Mouse (Mus musculus): Measurements from ENCODE around the gene Psmc5. TPM values are rescaled to one million over a fixed set of nuclear protein-coding genes. Genes with fewer than 3 reads are reported as not detected.
A peak's percentile ranks its signal among the peaks of the same experiment; 100 is the strongest.

The Psmc5 gene
- polyA plus RNA-seq, 1 experiment from 2014 or later: 389 TPM

DNA sequence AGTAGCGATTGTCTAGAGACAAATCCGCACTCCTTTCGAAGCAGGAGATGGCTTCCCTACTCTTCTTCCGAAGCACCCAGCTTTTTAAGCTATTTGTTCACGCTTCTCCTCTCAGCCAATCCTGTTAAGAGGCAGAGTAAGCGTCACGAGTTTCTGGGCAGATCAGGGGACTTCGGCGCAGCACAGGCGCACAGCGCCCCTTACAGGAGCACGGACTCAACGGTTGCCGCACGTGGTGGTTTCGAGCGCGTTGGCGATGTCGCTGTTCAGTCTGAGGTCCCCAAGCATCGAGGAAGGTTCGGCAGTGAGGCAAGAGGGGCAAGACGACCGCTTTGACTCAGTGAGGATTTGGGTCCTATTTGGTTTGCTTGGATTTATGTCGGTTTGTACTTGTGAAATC, 20.5 kb downstream of the Psmc5 start, which contains the start of gene Tcam1:
Gene Tcam1 (plus strand): TSS at position 219 of the 400 bp plus-strand sequence.
- Histone ChIP-seq H3K4me3 (ENCODE audit: low read depth, low read length) (no peak within 1 kb of the TSS), H3K9me3 (replicated peaks; ENCODE audit: control insufficient read depth, low read length) (no peaks in the 10 kb centered on the region), H3K9ac (replicated peaks; ENCODE audit: low read length) (no peak within 1 kb of the TSS), H3K36me3 (replicated peaks; ENCODE audit: control insufficient read depth, insufficient read depth, low read depth, low read length) (no peaks in the 10 kb centered on the region), H3K27ac (replicated peaks; ENCODE audit: low read depth, low read length) (no peak within 1 kb of the TSS), H3K4me1 (ENCODE audit: control insufficient read depth, insufficient read depth, low read length) (no peaks in the 10 kb centered on the region), H3K4me2 (ENCODE audit: low read depth, low read length) (peak within 1 kb of the TSS; percentile 13; the same call in 1 of the 2 replicates), H3K27me3 (ENCODE audit: control insufficient read depth, insufficient read depth, low read length) (no peaks in the 10 kb centered on the region)
- DNase-seq (ENCODE audit: low spot score) (peak; percentile 96), ATAC-seq (replicated peaks; ENCODE audit: insufficient number of reproducible peaks, low FRiP score, low TSS enrichment, low read depth) (no peak)
- 11% methylated on average over 25 of the region's 25 CpGs for WGBS

DNA sequence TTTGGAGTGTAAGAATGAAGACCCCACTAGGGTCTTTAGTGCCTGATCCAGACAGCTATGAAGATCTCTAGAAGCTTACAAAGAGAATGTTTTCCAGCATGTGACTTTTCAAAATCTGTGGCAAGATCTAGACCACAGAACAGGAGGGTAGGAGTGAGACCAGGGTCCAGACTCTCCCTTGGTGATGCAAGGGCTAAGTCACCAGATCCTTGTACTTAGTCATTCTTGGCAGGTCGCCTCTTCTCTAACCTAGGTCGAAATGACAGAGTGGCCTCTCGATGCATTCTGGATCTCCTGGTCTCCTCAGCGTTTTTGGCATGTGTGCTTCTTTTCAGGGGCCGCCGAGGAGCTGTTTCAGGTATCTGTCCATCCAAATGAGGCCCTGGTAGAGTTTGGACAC, 26.5 kb downstream of the Psmc5 start:
- no peaks in the 10 kb centered on the region for H3K4me1 ChIP-seq (ENCODE audit: control insufficient read depth, insufficient read depth, low read length)
- no peak overlapping the region for H3K4me3 ChIP-seq (ENCODE audit: low read depth, low read length)
- H3K36me3 ChIP-seq (replicated peaks; ENCODE audit: control insufficient read depth, insufficient read depth, low read depth, low read length): no peaks in the 10 kb centered on the region
- ATAC-seq (replicated peaks; ENCODE audit: insufficient number of reproducible peaks, low FRiP score, low TSS enrichment, low read depth) (no peak), DNase-seq (ENCODE audit: low spot score) (no peak)
- no peak overlapping the region for H3K27ac ChIP-seq (replicated peaks; ENCODE audit: low read depth, low read length)
- no peak overlapping the region for H3K4me2 ChIP-seq (ENCODE audit: low read depth, low read length)
- no peaks in the 10 kb centered on the region for H3K27me3 ChIP-seq (ENCODE audit: control insufficient read depth, insufficient read depth, low read length)
- H3K9me3 ChIP-seq (replicated peaks; ENCODE audit: control insufficient read depth, low read length): no peaks in the 10 kb centered on the region
- no peak overlapping the region for H3K9ac ChIP-seq (replicated peaks; ENCODE audit: low read length)
- 80% methylated on average over 6 of the region's 6 CpGs for WGBS

DNA sequence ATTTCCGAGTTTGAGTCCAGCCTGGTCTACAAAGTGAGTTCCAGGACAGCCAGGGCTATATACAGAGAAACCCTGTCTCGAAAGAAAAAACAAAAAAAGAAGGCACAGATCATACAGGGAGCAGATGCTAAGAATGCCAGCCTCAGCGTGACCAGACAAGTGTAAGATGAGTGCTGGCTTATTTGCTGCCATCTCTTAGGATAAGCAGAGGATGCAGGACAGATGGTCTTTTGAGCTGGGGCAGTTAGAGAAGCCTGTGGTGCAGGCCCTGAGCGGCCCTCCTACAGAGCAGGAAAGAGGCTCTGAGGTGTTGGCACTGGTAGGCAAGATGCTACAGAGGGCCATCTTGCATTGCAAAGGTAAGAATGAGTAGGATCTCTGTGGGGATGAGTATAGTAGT, 27.4 kb downstream of the Psmc5 start:
- DNase-seq (ENCODE audit: low spot score) (no peak), ATAC-seq (replicated peaks; ENCODE audit: insufficient number of reproducible peaks, low FRiP score, low TSS enrichment, low read depth) (no peak)
- no peaks in the 10 kb centered on the region for H3K27me3 ChIP-seq (ENCODE audit: control insufficient read depth, insufficient read depth, low read length)
- H3K4me3 ChIP-seq (ENCODE audit: low read depth, low read length): no peak overlapping the region
- no peaks in the 10 kb centered on the region for H3K4me1 ChIP-seq (ENCODE audit: control insufficient read depth, insufficient read depth, low read length)
- H3K27ac ChIP-seq (replicated peaks; ENCODE audit: low read depth, low read length): no peak overlapping the region
- H3K36me3 ChIP-seq (replicated peaks; ENCODE audit: control insufficient read depth, insufficient read depth, low read depth, low read length): no peaks in the 10 kb centered on the region
- H3K9ac ChIP-seq (replicated peaks; ENCODE audit: low read length): no peak overlapping the region
- no peak overlapping the region for H3K4me2 ChIP-seq (ENCODE audit: low read depth, low read length)
- no peaks in the 10 kb centered on the region for H3K9me3 ChIP-seq (replicated peaks; ENCODE audit: control insufficient read depth, low read length)
- WGBS: 66% methylated on average over 4 of the region's 4 CpGs

DNA sequence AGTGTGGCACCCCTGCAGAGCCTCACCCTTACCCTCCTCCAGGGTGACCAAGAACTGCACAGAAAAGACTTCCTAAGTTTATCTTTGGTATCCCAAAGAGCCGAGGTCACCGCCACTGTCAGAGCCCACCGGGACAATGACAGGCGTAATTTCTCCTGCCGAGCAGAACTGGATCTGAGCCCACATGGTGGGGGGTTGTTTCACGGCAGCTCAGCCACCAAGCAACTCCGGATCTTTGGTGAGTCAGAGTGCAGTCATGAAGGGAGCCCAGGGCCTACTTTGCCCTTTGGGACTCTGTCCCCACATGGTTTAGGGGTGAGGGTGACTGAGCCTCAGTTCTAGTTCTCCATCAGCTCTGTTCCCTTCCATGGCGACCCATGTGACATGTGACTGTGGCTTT, 28.2 kb downstream of the Psmc5 start:
- Histone ChIP-seq H3K4me3 (ENCODE audit: low read depth, low read length) (no peak overlapping the region), H3K9ac (replicated peaks; ENCODE audit: low read length) (no peak overlapping the region), H3K9me3 (replicated peaks; ENCODE audit: control insufficient read depth, low read length) (no peaks in the 10 kb centered on the region), H3K36me3 (replicated peaks; ENCODE audit: control insufficient read depth, insufficient read depth, low read depth, low read length) (no peaks in the 10 kb centered on the region), H3K27me3 (ENCODE audit: control insufficient read depth, insufficient read depth, low read length) (no peaks in the 10 kb centered on the region), H3K4me1 (ENCODE audit: control insufficient read depth, insufficient read depth, low read length) (no peaks in the 10 kb centered on the region), H3K4me2 (ENCODE audit: low read depth, low read length) (no peak overlapping the region), H3K27ac (replicated peaks; ENCODE audit: low read depth, low read length) (no peak overlapping the region)
- WGBS: 66% methylated on average over 8 of the region's 8 CpGs
- ATAC-seq (replicated peaks; ENCODE audit: insufficient number of reproducible peaks, low FRiP score, low TSS enrichment, low read depth) (no peak), DNase-seq (ENCODE audit: low spot score) (no peak)

DNA sequence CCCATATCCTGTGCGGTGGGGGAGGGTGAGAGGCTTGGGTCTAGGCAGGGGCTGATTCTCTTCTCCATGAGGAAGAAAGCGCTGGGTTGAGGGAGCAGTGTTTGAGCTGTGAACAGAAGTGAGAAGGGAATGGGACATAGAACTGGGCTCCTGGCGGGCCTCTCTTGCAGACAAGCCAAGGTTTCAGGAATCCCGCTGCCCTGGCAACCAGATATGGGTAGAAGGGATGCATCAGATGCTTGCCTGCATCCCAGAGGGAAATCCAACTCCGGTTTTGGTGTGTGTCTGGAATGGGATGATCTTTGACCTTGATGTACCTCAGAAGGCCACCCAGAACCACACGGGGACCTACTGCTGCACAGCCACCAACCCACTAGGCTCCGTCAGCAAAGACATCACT, 30.3 kb downstream of the Psmc5 start:
- WGBS: 83% methylated on average over 7 of the region's 7 CpGs
- H3K27me3 ChIP-seq (ENCODE audit: control insufficient read depth, insufficient read depth, low read length): no peaks in the 10 kb centered on the region
- H3K9me3 ChIP-seq (replicated peaks; ENCODE audit: control insufficient read depth, low read length): no peaks in the 10 kb centered on the region
- H3K9ac ChIP-seq (replicated peaks; ENCODE audit: low read length): no peak overlapping the region
- DNase-seq (ENCODE audit: low spot score): no peak
- H3K36me3 ChIP-seq (replicated peaks; ENCODE audit: control insufficient read depth, insufficient read depth, low read depth, low read length): no peaks in the 10 kb centered on the region
- H3K4me3 ChIP-seq (ENCODE audit: low read depth, low read length): no peak overlapping the region
- H3K4me1 ChIP-seq (ENCODE audit: control insufficient read depth, insufficient read depth, low read length): no peaks in the 10 kb centered on the region
- no peak overlapping the region for H3K27ac ChIP-seq (replicated peaks; ENCODE audit: low read depth, low read length)
- H3K4me2 ChIP-seq (ENCODE audit: low read depth, low read length): no peak overlapping the region
- ATAC-seq (replicated peaks; ENCODE audit: insufficient number of reproducible peaks, low FRiP score, low TSS enrichment, low read depth): no peak

DNA sequence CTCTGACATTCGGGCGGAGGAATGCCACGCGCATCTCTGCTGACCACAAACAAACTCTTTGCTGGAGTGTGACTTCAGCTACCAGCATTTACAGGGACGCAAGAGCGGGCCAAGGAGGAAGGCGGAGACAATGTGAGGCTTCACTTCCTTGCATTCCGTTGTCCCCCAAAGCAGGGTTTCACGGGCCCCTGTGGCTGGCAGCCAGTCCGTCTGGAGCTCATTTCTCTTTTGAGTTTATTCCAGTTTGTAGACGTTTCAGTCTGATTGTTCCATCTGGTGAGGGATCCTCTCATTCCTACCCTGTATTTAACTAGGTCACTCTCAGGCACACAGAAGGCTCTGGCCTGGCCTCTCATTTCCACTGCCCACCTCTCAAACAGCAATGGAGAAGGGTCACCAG, 31.0 kb downstream of the Psmc5 start:
- Histone ChIP-seq H3K27me3 (ENCODE audit: control insufficient read depth, insufficient read depth, low read length) (no peaks in the 10 kb centered on the region), H3K4me1 (ENCODE audit: control insufficient read depth, insufficient read depth, low read length) (no peaks in the 10 kb centered on the region), H3K9ac (replicated peaks; ENCODE audit: low read length) (no peak overlapping the region), H3K27ac (replicated peaks; ENCODE audit: low read depth, low read length) (no peak overlapping the region), H3K36me3 (replicated peaks; ENCODE audit: control insufficient read depth, insufficient read depth, low read depth, low read length) (no peaks in the 10 kb centered on the region), H3K4me3 (ENCODE audit: low read depth, low read length) (no peak overlapping the region), H3K4me2 (ENCODE audit: low read depth, low read length) (no peak overlapping the region), H3K9me3 (replicated peaks; ENCODE audit: control insufficient read depth, low read length) (no peaks in the 10 kb centered on the region)
- DNase-seq (ENCODE audit: low spot score) (no peak), ATAC-seq (replicated peaks; ENCODE audit: insufficient number of reproducible peaks, low FRiP score, low TSS enrichment, low read depth) (no peak)
- WGBS: 71% methylated on average over 11 of the region's 11 CpGs

DNA sequence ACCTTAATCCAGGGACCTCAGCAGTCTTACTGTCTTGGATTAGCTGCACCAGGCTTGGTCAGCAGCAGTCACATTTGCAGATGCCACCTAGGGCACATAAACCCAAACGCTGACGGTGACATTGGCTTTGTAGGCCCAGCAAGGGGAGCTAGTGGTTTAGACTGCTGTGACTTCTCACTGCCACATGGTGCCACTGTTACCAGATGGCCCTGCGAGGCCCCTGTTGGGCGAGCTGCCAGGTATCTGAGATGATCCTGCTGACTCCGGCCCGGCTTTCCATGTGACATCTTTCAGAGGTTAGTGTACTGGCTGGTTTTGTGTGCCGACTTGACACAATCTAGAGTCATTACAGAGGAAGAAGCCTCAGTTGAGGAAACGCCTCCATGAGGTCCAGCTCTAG, 33.4 kb downstream of the Psmc5 start:
- no peak overlapping the region for H3K4me2 ChIP-seq (ENCODE audit: low read depth, low read length)
- H3K27ac ChIP-seq (replicated peaks; ENCODE audit: low read depth, low read length): no peak overlapping the region
- H3K4me1 ChIP-seq (ENCODE audit: control insufficient read depth, insufficient read depth, low read length): no peaks in the 10 kb centered on the region
- no peak for DNase-seq (ENCODE audit: low spot score)
- no peak overlapping the region for H3K9ac ChIP-seq (replicated peaks; ENCODE audit: low read length)
- no peak overlapping the region for H3K4me3 ChIP-seq (ENCODE audit: low read depth, low read length)
- no peaks in the 10 kb centered on the region for H3K36me3 ChIP-seq (replicated peaks; ENCODE audit: control insufficient read depth, insufficient read depth, low read depth, low read length)
- WGBS: 78% methylated on average over 8 of the region's 8 CpGs
- no peaks in the 10 kb centered on the region for H3K9me3 ChIP-seq (replicated peaks; ENCODE audit: control insufficient read depth, low read length)
- H3K27me3 ChIP-seq (ENCODE audit: control insufficient read depth, insufficient read depth, low read length): no peaks in the 10 kb centered on the region
- no peak for ATAC-seq (replicated peaks; ENCODE audit: insufficient number of reproducible peaks, low FRiP score, low TSS enrichment, low read depth)

DNA sequence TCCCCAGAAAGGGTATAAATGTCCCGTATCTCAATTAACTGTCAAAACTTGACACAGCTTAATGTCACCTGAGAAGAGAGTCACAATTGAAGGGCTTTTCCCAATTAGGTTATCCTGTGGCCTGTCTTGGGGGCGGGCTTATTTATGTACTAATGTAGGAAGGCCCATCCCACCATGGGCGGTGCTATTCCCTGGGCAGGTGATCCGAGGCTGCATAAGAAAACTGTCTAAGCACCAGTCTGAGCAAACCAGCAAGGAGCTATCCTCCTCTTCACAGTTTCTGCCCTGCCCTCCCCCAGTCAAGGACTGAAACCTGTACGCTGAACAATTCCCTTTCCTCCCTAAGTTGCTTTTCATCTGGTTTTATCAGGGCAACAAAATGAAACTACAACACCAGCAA, 34.4 kb downstream of the Psmc5 start:
- H3K27me3 ChIP-seq (ENCODE audit: control insufficient read depth, insufficient read depth, low read length): no peaks in the 10 kb centered on the region
- DNase-seq (ENCODE audit: low spot score) (no peak), ATAC-seq (replicated peaks; ENCODE audit: insufficient number of reproducible peaks, low FRiP score, low TSS enrichment, low read depth) (no peak)
- H3K9me3 ChIP-seq (replicated peaks; ENCODE audit: control insufficient read depth, low read length): no peaks in the 10 kb centered on the region
- WGBS: 85% methylated on average over 5 of the region's 5 CpGs
- no peak overlapping the region for H3K27ac ChIP-seq (replicated peaks; ENCODE audit: low read depth, low read length)
- H3K4me2 ChIP-seq (ENCODE audit: low read depth, low read length): no peak overlapping the region
- H3K4me3 ChIP-seq (ENCODE audit: low read depth, low read length): no peak overlapping the region
- no peaks in the 10 kb centered on the region for H3K4me1 ChIP-seq (ENCODE audit: control insufficient read depth, insufficient read depth, low read length)
- H3K36me3 ChIP-seq (replicated peaks; ENCODE audit: control insufficient read depth, insufficient read depth, low read depth, low read length): no peaks in the 10 kb centered on the region
- H3K9ac ChIP-seq (replicated peaks; ENCODE audit: low read length): no peak overlapping the region
